Mouse (Mus musculus) liver, adult 2 months (tissue): ENCODE measurements around the gene Stat4. TPM values are rescaled to one million over a fixed set of nuclear protein-coding genes. Genes with fewer than 3 reads are reported as not detected.
A peak's percentile ranks its signal among the peaks of the same experiment; 100 is the strongest.

Experiments
- DNase-seq: peaks from one replicate; pipeline ENCODE4 v3.0.0-alpha.2; 2011; ENCODE audit warnings: low read depth, low spot score; ENCODE audit errors: extremely low read depth
- H3K27ac ChIP-seq: fragments of 200-500 bp; replicated peaks from 2 replicates; pipeline ENCODE4 v1.5.1; 2012; ENCODE audit warnings: low read depth, mild to moderate bottlenecking, control low read depth, inconsistent platforms, low read length; ENCODE audit not compliant: insufficient read depth
- H3K27me3 ChIP-seq: fragments of 200-500 bp; 2 replicates; pipeline ENCODE4 v1.6.1; 2012; ENCODE audit warnings: mild to moderate bottlenecking, moderate library complexity, low read length, inconsistent platforms; ENCODE audit not compliant: control insufficient read depth, insufficient read depth
- H3K36me3 ChIP-seq: fragments of 200-500 bp; 2 replicates; pipeline ENCODE4 v1.6.1; 2012; ENCODE audit warnings: low read length, inconsistent platforms; ENCODE audit not compliant: control insufficient read depth, insufficient read depth
- H3K4me1 ChIP-seq: fragments of 200-500 bp; 2 replicates; pipeline ENCODE4 v1.6.1; 2011; ENCODE audit warnings: low read length; ENCODE audit not compliant: control insufficient read depth, insufficient read depth
- H3K4me3 ChIP-seq: fragments of 200-500 bp; 2 replicates; pipeline ENCODE4 v1.5.1; 2011; ENCODE audit warnings: low read depth, mild to moderate bottlenecking, control low read depth, low read length, moderate library complexity; ENCODE audit not compliant: insufficient read depth
- H3K79me2 ChIP-seq: fragments of 200-500 bp; 2 replicates; pipeline ENCODE4 v1.6.1; 2012; ENCODE audit warnings: inconsistent platforms, mild to moderate bottlenecking, low read length, moderate library complexity; ENCODE audit not compliant: control insufficient read depth, insufficient read depth
- H3K9ac ChIP-seq: fragments of 200-500 bp; 2 replicates; pipeline ENCODE4 v1.6.1; 2012; ENCODE audit warnings: low read depth, mild to moderate bottlenecking, control low read depth, inconsistent platforms, low read length
- CTCF ChIP-seq: fragments of 200-500 bp; IDR thresholded peaks from 2 replicates; pipeline ENCODE4 v1.5.1; 2011; ENCODE audit warnings: low read depth, low read length, control low read depth
- POLR2A ChIP-seq: fragments of 200-500 bp; IDR thresholded peaks from 2 replicates; pipeline ENCODE4 v1.6.1; 2011; ENCODE audit warnings: low read length, control low read depth; ENCODE audit not compliant: insufficient read depth; ENCODE audit errors: extremely low read depth
- WGBS: fragments of 180-500 bp; shearing (Covaris S2); methylation state at CpG from one replicate; pipeline ENCODE4 v1.1.7; 2018; 5-methylcytosine and 5-hydroxymethylcytosine counted together
- polyA plus RNA-seq: library from polyadenylated mRNA; depleted of rRNA; stranded (reverse); fragments of >200 nt; gene quantifications from 2 replicates; pipeline ENCODE4 v1.2.3, GENCODE M21; 2012; rRNA removed
- total RNA-seq: library from RNA; depleted of rRNA; stranded (reverse); fragments of >200 nt; gene quantifications from 2 replicates; pipeline ENCODE4 v1.2.3, GENCODE M21; 2014; rRNA removed

Gene Stat4
- total and polyA plus RNA-seq, 2 experiments: 0.02 to 0.46 TPM

DNA sequence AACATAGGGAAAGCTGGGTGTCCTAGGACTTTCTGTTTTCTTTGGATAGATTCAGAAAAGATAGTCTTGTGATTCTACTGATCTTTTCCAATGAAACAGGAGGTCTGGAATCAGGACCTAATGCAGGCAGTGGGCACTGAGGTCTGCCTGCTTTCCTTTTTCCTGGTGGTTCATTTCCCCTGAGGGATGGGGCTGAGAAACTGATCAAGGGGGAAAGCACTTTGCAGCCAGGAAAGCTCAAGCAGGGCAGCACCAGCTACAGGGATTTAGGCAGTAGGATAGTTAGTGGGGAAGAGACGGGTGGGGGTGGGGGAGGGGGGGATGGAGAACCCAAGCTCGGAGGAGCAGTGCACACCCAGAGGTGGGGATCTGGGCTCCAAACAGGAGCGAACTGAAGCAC, 166.0 kb downstream of the Stat4 start:
- Histone ChIP-seq H3K79me2 (no peaks in the 10 kb centered on the region), H3K4me3 (no peak overlapping the region), H3K27me3 (no peaks in the 10 kb centered on the region), H3K27ac (no peak overlapping the region), H3K36me3 (peaks cover 81% of the 10 kb centered on the region), H3K9ac (no peak overlapping the region), H3K4me1 (0 out of 2 replicates have a peak, but pooled peaks cover 5% of the 10 kb centered on the region)
- WGBS: 91% methylated on average over 3 of the region's 3 CpGs
- DNase-seq: no peak
- TF ChIP-seq CTCF: no peak
- no peak for TF ChIP-seq POLR2A

DNA sequence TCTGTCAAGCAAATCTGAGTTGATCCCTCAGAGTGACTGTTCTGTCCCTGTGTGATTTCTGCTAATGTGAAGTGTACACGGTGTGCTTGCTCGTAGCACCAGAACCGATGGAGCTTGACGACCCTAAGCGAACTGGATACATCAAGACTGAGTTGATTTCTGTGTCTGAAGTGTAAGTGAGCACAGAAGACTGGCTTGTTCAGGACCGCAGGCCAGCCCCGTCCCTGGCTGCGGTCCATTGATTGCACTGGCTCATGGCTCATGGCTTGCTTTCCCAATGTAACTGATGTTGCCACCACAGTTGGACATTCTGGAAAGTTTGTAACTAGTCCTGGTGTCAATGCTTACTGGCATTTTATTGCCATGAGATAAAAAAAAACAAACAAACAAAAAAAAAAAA, 167.9 kb downstream of the Stat4 start:
- no peak overlapping the region for H3K27ac ChIP-seq
- WGBS: 73% methylated on average over 8 of the region's 8 CpGs
- 0 out of 2 replicates have a peak, but pooled peaks cover 4% of the 10 kb centered on the region for H3K4me1 ChIP-seq
- no peaks in the 10 kb centered on the region for H3K79me2 ChIP-seq
- TF ChIP-seq POLR2A (no peak), CTCF (no peak)
- H3K4me3 ChIP-seq: no peak overlapping the region
- H3K9ac ChIP-seq: no peak overlapping the region
- DNase-seq: peak; percentile 51
- peaks cover 77% of the 10 kb centered on the region for H3K36me3 ChIP-seq
- H3K27me3 ChIP-seq: no peaks in the 10 kb centered on the region

DNA sequence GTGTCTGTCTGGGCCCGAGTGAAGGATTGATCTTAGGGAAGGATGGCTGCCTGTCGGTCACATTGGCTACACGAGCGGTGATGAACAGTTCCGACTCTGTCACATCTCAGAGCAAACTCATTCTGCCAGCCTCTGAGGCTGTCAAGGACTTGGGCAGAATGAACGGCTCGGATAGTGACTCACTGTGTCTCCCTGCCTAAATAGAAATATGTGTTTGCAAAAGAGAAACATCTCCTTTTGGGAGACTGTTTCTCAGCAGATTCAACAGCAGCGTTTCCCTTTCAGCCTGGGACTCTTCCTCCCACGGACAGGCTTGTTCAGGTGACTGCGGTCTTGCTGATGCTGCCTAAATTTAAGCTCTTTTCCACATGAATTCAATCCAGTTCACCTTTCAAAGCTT, 169.4 kb downstream of the Stat4 start:
- no peaks in the 10 kb centered on the region for H3K27me3 ChIP-seq
- H3K79me2 ChIP-seq: no peaks in the 10 kb centered on the region
- H3K4me3 ChIP-seq: no peak overlapping the region
- 94% methylated on average over 10 of the region's 10 CpGs for WGBS
- H3K4me1 ChIP-seq: 0 out of 2 replicates have a peak, but pooled peaks cover 2% of the 10 kb centered on the region
- no peak for TF ChIP-seq CTCF
- no peak for TF ChIP-seq POLR2A
- H3K27ac ChIP-seq: no peak overlapping the region
- no peak overlapping the region for H3K9ac ChIP-seq
- DNase-seq: no peak
- H3K36me3 ChIP-seq: peaks cover 75% of the 10 kb centered on the region

Other genes with a start within 250 kb of the Stat4 start
- 158 and 176 TPM in 2 replicates for gene Myo1b, start 71.1 kb upstream of the Stat4 start, total RNA-seq
- 35.1 and 41.7 TPM in 2 replicates for gene Myo1b, start 71.1 kb upstream of the Stat4 start, polyA plus RNA-seq
- 82.8 and 87.4 TPM in 2 replicates for gene Stat1, start 132.3 kb downstream of the Stat4 start, total RNA-seq
- 37.0 and 54.3 TPM in 2 replicates for gene Stat1, start 132.3 kb downstream of the Stat4 start, polyA plus RNA-seq
- 10.5 and 20.8 TPM in 2 replicates for gene Gls, start 246.1 kb downstream of the Stat4 start, total RNA-seq
- gene Gls, start 246.1 kb downstream of the Stat4 start, polyA plus RNA-seq: 1.0 and 1.2 TPM in 2 replicates